Comparison of ENCODE assay signal across 8 mouse cellular contexts in the genomic region with DNA sequence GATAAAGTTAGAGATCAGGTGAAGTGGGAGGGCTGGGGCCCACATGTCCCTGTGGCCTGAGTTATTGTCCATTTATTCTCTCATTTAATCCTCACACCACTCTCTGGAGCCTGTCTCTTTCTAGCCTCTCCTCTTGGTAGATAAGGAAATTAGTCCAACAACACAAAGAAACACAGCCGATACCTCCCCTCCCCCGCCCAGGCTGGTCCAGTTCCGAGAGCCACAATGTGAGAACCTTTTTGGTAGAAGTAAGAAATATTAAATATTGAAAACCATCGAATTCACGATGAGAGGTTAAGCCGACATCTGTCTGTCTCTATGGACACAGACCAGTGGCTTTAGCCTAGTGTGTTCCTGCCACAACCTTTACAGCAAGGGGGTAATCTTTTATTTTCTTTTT. TPM values are rescaled to one million over a fixed set of nuclear protein-coding genes. Genes with fewer than 3 reads are reported as not detected.
DNase-seq lines count a peak whose midpoint lies in the region; ATAC-seq and TF ChIP-seq lines count a peak whose summit lies in the region.

No protein-coding gene starts in this region.

- no peak for ATAC-seq in hindbrain, embryonic 15.5 days (ENCODE audit: low FRiP score, low read depth)
- no peak for ATAC-seq in midbrain, postnatal 0 days (ENCODE audit: low FRiP score)
- no peak for ATAC-seq in activated CD4-positive, CD25-positive, alpha-beta regulatory T cell, adult 4 months

- intact Hi-C loops in gastrocnemius, postnatal 14 days (cut with DNase I; ENCODE audit: low total_unique reads) = loop anchor here (5.0 kb wide), 1 partner anchor 42 kb away; no protein-coding TSS in a partner anchor

- WGBS in embryonic facial prominence, embryonic 10.5 days = 47% methylated on average over 6 of the region's 6 CpGs
- WGBS in hindbrain, embryonic 15.5 days = 7% methylated on average over 6 of the region's 6 CpGs
- 4% methylated on average over 6 of the region's 6 CpGs for WGBS in midbrain, postnatal 0 days

- peak overlapping the region; percentile 71 for H3K4me3 ChIP-seq in layer of hippocampus, adult 2 months
- H3K4me3 ChIP-seq in embryonic facial prominence, embryonic 10.5 days = peak overlapping the region; percentile 60
- H3K4me3 ChIP-seq in hindbrain, embryonic 15.5 days = peak overlapping the region; percentile 43
- H3K4me3 ChIP-seq in midbrain, postnatal 0 days (ENCODE audit: low read depth, low read length) = peak overlapping the region; percentile 38

- H3K36me3 ChIP-seq in embryonic facial prominence, embryonic 10.5 days (replicated peaks) = no peaks in the 10 kb centered on the region
- no peaks in the 10 kb centered on the region for H3K36me3 ChIP-seq in hindbrain, embryonic 15.5 days
- H3K36me3 ChIP-seq in midbrain, postnatal 0 days (ENCODE audit: insufficient read depth, low read length) = no peaks in the 10 kb centered on the region

- H3K27me3 ChIP-seq in embryonic facial prominence, embryonic 10.5 days (replicated peaks; ENCODE audit: low read depth, poor library complexity, severe bottlenecking) = no peaks in the 10 kb centered on the region
- H3K27me3 ChIP-seq in hindbrain, embryonic 15.5 days = no peaks in the 10 kb centered on the region
- H3K27me3 ChIP-seq in midbrain, postnatal 0 days (ENCODE audit: insufficient read depth, low read length) = no peaks in the 10 kb centered on the region

- peaks cover 82% of the 10 kb centered on the region for H3K4me1 ChIP-seq in embryonic facial prominence, embryonic 10.5 days
- peaks cover 62% of the 10 kb centered on the region for H3K4me1 ChIP-seq in hindbrain, embryonic 15.5 days (replicated peaks)
- peaks cover 26% of the 10 kb centered on the region for H3K4me1 ChIP-seq in midbrain, postnatal 0 days (ENCODE audit: insufficient read depth, low read length)

- peak overlapping the region; percentile 97 for H3K27ac ChIP-seq in layer of hippocampus, adult 2 months
- H3K27ac ChIP-seq in embryonic facial prominence, embryonic 10.5 days (replicated peaks) = peak overlapping the region; percentile 90
- peak overlapping the region; percentile 96 for H3K27ac ChIP-seq in hindbrain, embryonic 15.5 days (replicated peaks)
- H3K27ac ChIP-seq in midbrain, postnatal 0 days (ENCODE audit: low read depth, low read length) = peak overlapping the region; percentile 97

- TF ChIP-seq CTCF in layer of hippocampus, adult 2 months (conservative IDR thresholded peaks at IDR 0.05) = no peak
- no peak for TF ChIP-seq CTCF in midbrain, postnatal 0 days (IDR thresholded peaks at IDR 0.05)

- H3K9ac ChIP-seq in hindbrain, embryonic 15.5 days = peak overlapping the region; percentile 70
- peak overlapping the region; percentile 64 for H3K9ac ChIP-seq in midbrain, postnatal 0 days (replicated peaks; ENCODE audit: low read length, poor library complexity, severe bottlenecking)

- no peak for DNase-seq in layer of hippocampus, adult 2 months (ENCODE audit: low spot score in 2 of 2)
- no peak for DNase-seq in layer of hippocampus, adult 18-20 months (ENCODE audit: low spot score in 2 of 2)
- DNase-seq in embryonic facial prominence, embryonic 10.5 days (ENCODE audit: low spot score) = no peak
- no peak for DNase-seq in midbrain, postnatal 0 days (ENCODE audit: low spot score)
- DNase-seq in gastrocnemius, postnatal 14 days = no peak
- DNase-seq in layer of hippocampus, postnatal 36 days = no peak

- peak overlapping the region; percentile 81 for H3K4me2 ChIP-seq in hindbrain, embryonic 15.5 days
- peak overlapping the region; percentile 66 for H3K4me2 ChIP-seq in midbrain, postnatal 0 days (ENCODE audit: low read depth, low read length, poor library complexity, severe bottlenecking)

- no peaks in the 10 kb centered on the region for H3K9me3 ChIP-seq in embryonic facial prominence, embryonic 10.5 days
- H3K9me3 ChIP-seq in hindbrain, embryonic 15.5 days = no peaks in the 10 kb centered on the region
- H3K9me3 ChIP-seq in midbrain, postnatal 0 days (ENCODE audit: low read length) = no peaks in the 10 kb centered on the region

RNA-seq across cellular contexts. Expression of a gene that starts 31.2 kb away (rescaled TPM):
- total RNA-seq in layer of hippocampus, adult 2 months (2021) = 100 to 1,000 TPM; 768 to 781 TPM
- 100 to 1,000 TPM; 699 to 750 TPM for total RNA-seq in layer of hippocampus, adult 18-20 months (2021)
- polyA plus RNA-seq in embryonic facial prominence, embryonic 10.5 days (2016; fragmentation: Nextera tagmentation; extraction: Ambion mirVana) = 2,739 and 2,840 TPM in 2 replicates
- polyA plus RNA-seq in hindbrain, embryonic 15.5 days (2015; fragmentation: Nextera tagmentation; extraction: Ambion mirVana) = 14,750 and 15,534 TPM in 2 replicates
- total RNA-seq in midbrain, postnatal 0 days (2014; rRNA removed) = 17,447 and 20,461 TPM in 2 replicates
- polyA plus RNA-seq in midbrain, postnatal 0 days (2015; fragmentation: Nextera tagmentation; extraction: Ambion mirVana) = 15,641 and 16,823 TPM in 2 replicates
- polyA plus RNA-seq in activated CD4-positive, CD25-positive, alpha-beta regulatory T cell, adult 4 months (2017; shearing (Covaris generic)) = 100 to 1,000 TPM; 243 to 273 TPM
- 100 to 1,000 TPM in 1 of 2 experiments, 10 to 100 TPM in 1; 58.7 to 109 TPM for total RNA-seq in gastrocnemius, postnatal 14 days (2021)
- 100 to 1,000 TPM; 868 to 949 TPM for total RNA-seq in layer of hippocampus, postnatal 36 days (2021)

RNA-seq across cellular contexts. Expression of a gene that starts 31.3 kb away (rescaled TPM):
- total RNA-seq in layer of hippocampus, adult 2 months (2021) = not detected
- not detected for total RNA-seq in layer of hippocampus, adult 18-20 months (2021)
- polyA plus RNA-seq in embryonic facial prominence, embryonic 10.5 days (2016; fragmentation: Nextera tagmentation; extraction: Ambion mirVana) = not detected in 2 replicates
- not detected in 2 replicates for polyA plus RNA-seq in hindbrain, embryonic 15.5 days (2015; fragmentation: Nextera tagmentation; extraction: Ambion mirVana)
- 1,797 and 2,945 TPM in 2 replicates for total RNA-seq in midbrain, postnatal 0 days (2014; rRNA removed)
- polyA plus RNA-seq in midbrain, postnatal 0 days (2015; fragmentation: Nextera tagmentation; extraction: Ambion mirVana) = not detected in 2 replicates
- not detected for polyA plus RNA-seq in activated CD4-positive, CD25-positive, alpha-beta regulatory T cell, adult 4 months (2017; shearing (Covaris generic))
- not detected for total RNA-seq in gastrocnemius, postnatal 14 days (2021)
- not detected for total RNA-seq in layer of hippocampus, postnatal 36 days (2021)

RNA-seq across cellular contexts. Expression of a gene that starts 45.0 kb away (rescaled TPM):
- total RNA-seq in layer of hippocampus, adult 2 months (2021) = 10 to 100 TPM; 49.6 to 51.1 TPM
- 10 to 100 TPM; 48.9 to 55.6 TPM for total RNA-seq in layer of hippocampus, adult 18-20 months (2021)
- 141 and 144 TPM in 2 replicates for polyA plus RNA-seq in embryonic facial prominence, embryonic 10.5 days (2016; fragmentation: Nextera tagmentation; extraction: Ambion mirVana)
- polyA plus RNA-seq in hindbrain, embryonic 15.5 days (2015; fragmentation: Nextera tagmentation; extraction: Ambion mirVana) = 22.5 and 25.3 TPM in 2 replicates
- total RNA-seq in midbrain, postnatal 0 days (2014; rRNA removed) = 18.2 and 22.6 TPM in 2 replicates
- polyA plus RNA-seq in midbrain, postnatal 0 days (2015; fragmentation: Nextera tagmentation; extraction: Ambion mirVana) = 9.6 and 9.9 TPM in 2 replicates
- 100 to 1,000 TPM in 1 of 2 experiments, 10 to 100 TPM in 1; 98.3 to 120 TPM for polyA plus RNA-seq in activated CD4-positive, CD25-positive, alpha-beta regulatory T cell, adult 4 months (2017; shearing (Covaris generic))
- total RNA-seq in gastrocnemius, postnatal 14 days (2021) = 10 to 100 TPM; 14.3 to 21.0 TPM
- 10 to 100 TPM; 56.8 to 66.3 TPM for total RNA-seq in layer of hippocampus, postnatal 36 days (2021)

RNA-seq across cellular contexts. Expression of a gene that starts 50.3 kb away (rescaled TPM):
- total RNA-seq in layer of hippocampus, adult 2 months (2021) = 100 to 1,000 TPM; 466 to 491 TPM
- 100 to 1,000 TPM; 448 to 490 TPM for total RNA-seq in layer of hippocampus, adult 18-20 months (2021)
- polyA plus RNA-seq in embryonic facial prominence, embryonic 10.5 days (2016; fragmentation: Nextera tagmentation; extraction: Ambion mirVana) = 2,343 and 2,408 TPM in 2 replicates
- polyA plus RNA-seq in hindbrain, embryonic 15.5 days (2015; fragmentation: Nextera tagmentation; extraction: Ambion mirVana) = 1,411 and 1,419 TPM in 2 replicates
- total RNA-seq in midbrain, postnatal 0 days (2014; rRNA removed) = 2,522 and 3,264 TPM in 2 replicates
- 1,582 and 1,796 TPM in 2 replicates for polyA plus RNA-seq in midbrain, postnatal 0 days (2015; fragmentation: Nextera tagmentation; extraction: Ambion mirVana)
- polyA plus RNA-seq in activated CD4-positive, CD25-positive, alpha-beta regulatory T cell, adult 4 months (2017; shearing (Covaris generic)) = 100 to 1,000 TPM; 510 to 711 TPM
- 10 to 100 TPM; 64.0 to 93.6 TPM for total RNA-seq in gastrocnemius, postnatal 14 days (2021)
- total RNA-seq in layer of hippocampus, postnatal 36 days (2021) = 100 to 1,000 TPM; 469 to 520 TPM

Comparison
In these comparisons a context has a peak if more than half of its experiments do, and no peak if none do; other contexts are left out.
1. RNA of a gene that starts 31.2 kb away (total RNA-seq): 17,447 to 20,461 TPM in midbrain, postnatal 0 days; 868 to 949 TPM in layer of hippocampus, postnatal 36 days, 768 to 781 TPM in layer of hippocampus, adult 2 months, 699 to 750 TPM in layer of hippocampus, adult 18-20 months and 58.7 to 109 TPM in gastrocnemius, postnatal 14 days; every median in the first group is over 10 times any median in the second.
2. RNA of a gene that starts 31.3 kb away (total RNA-seq): 1,797 to 2,945 TPM in midbrain, postnatal 0 days; not detected in layer of hippocampus, adult 2 months, not detected in layer of hippocampus, adult 18-20 months, not detected in gastrocnemius, postnatal 14 days and not detected in layer of hippocampus, postnatal 36 days; every median in the first group is over 1,000 times any median in the second.
3. Peak in every context shown above with its lines, with median percentiles within 50 percentile points of each other: H3K27ac ChIP-seq and H3K4me3 ChIP-seq.